Mouse (Mus musculus) ES-Bruce4 (cell line): ENCODE results near the gene Cbfa2t2. TPM values are rescaled to one million over a fixed set of nuclear protein-coding genes. Genes with fewer than 3 reads are reported as not detected.
A peak's percentile ranks its signal among the peaks of the same experiment; 100 is the strongest.

Experiments
- H3K27ac ChIP-seq: 2 replicates; pipeline ENCODE4 v1.5.1; 2012; ENCODE audit warnings: low read length, inconsistent platforms; ENCODE audit not compliant: insufficient read depth
- H3K27me3 ChIP-seq: 2 replicates; pipeline ENCODE4 v1.6.1; 2012; ENCODE audit warnings: mild to moderate bottlenecking, low read length, inconsistent platforms; ENCODE audit not compliant: control insufficient read depth, poor library complexity, insufficient read depth, severe bottlenecking
- H3K36me3 ChIP-seq: 2 replicates; pipeline ENCODE4 v1.6.1; 2012; ENCODE audit warnings: inconsistent platforms, mild to moderate bottlenecking, low read length, moderate library complexity; ENCODE audit not compliant: control insufficient read depth, poor library complexity, insufficient read depth, severe bottlenecking
- H3K4me1 ChIP-seq: one replicate; pipeline ENCODE4 v1.8.1; 2011; ENCODE audit warnings: low read length; ENCODE audit not compliant: control insufficient read depth, insufficient read depth
- H3K4me3 ChIP-seq: 2 replicates; pipeline ENCODE4 v1.5.1; 2011; ENCODE audit warnings: low read depth, mild to moderate bottlenecking, low read length
- H3K9ac ChIP-seq: 2 replicates; pipeline ENCODE4 v1.6.1; 2012; ENCODE audit warnings: low read depth, mild to moderate bottlenecking, inconsistent platforms; ENCODE audit not compliant: poor library complexity, severe bottlenecking
- H3K9me3 ChIP-seq: replicated peaks from 2 replicates; pipeline ENCODE4 v1.6.1; 2012; ENCODE audit warnings: mild to moderate bottlenecking, low read length, inconsistent platforms; ENCODE audit not compliant: control insufficient read depth, poor library complexity, insufficient read depth, severe bottlenecking
- CTCF ChIP-seq: IDR thresholded peaks from one replicate; pipeline ENCODE4 v1.8.1; 2011; ENCODE audit warnings: low read depth, low read length
- EP300 ChIP-seq: IDR thresholded peaks from 2 replicates; pipeline ENCODE4 v1.6.1; 2011; ENCODE audit warnings: low read depth, low read length; ENCODE audit not compliant: insufficient read depth
- POLR2A ChIP-seq: IDR thresholded peaks from one replicate; pipeline ENCODE4 v1.8.1; 2011; ENCODE audit warnings: low read length; ENCODE audit not compliant: insufficient read depth
- polyA plus RNA-seq: library from polyadenylated mRNA; stranded (reverse); fragments of >200 nt; gene quantifications from 2 replicates; pipeline ENCODE4 v1.2.4, GENCODE M21; 2011; ENCODE audit warnings: low read depth; ENCODE audit not compliant: missing spikeins, insufficient read depth, insufficient read length

The Cbfa2t2 gene
- polyA plus RNA-seq, 1 experiment = 79.9 TPM

GRCm38 (mm10) chr2:154426905-154427852, 9.1 kb upstream of the Cbfa2t2 start:
- H3K36me3 ChIP-seq = no peaks in the 10 kb centered on the region
- peak overlapping the region; percentile 82 for H3K9ac ChIP-seq
- H3K9me3 ChIP-seq = no peaks in the 10 kb centered on the region
- H3K4me1 ChIP-seq = peaks cover 8% of the 10 kb centered on the region
- no peaks in the 10 kb centered on the region for H3K27me3 ChIP-seq
- TF ChIP-seq CTCF (no peak), POLR2A (no peak), EP300 (no peak)
- H3K4me3 ChIP-seq = peak overlapping the region; percentile 41
- peak overlapping the region; percentile 97 for H3K27ac ChIP-seq

GRCm38 (mm10) chr2:154427853-154428360, 8.4 kb upstream of the Cbfa2t2 start:
- Histone ChIP-seq H3K9ac (0 out of 2 replicates have a peak overlapping the region, but pooled peaks have one; percentile 19), H3K27me3 (no peaks in the 10 kb centered on the region), H3K27ac (peak overlapping the region; percentile 97), H3K4me1 (peaks cover 7% of the 10 kb centered on the region), H3K4me3 (no peak overlapping the region), H3K9me3 (no peaks in the 10 kb centered on the region), H3K36me3 (no peaks in the 10 kb centered on the region)
- TF ChIP-seq CTCF (no peak), EP300 (peak; percentile 100)

- TF ChIP-seq EP300 (no peak), CTCF (no peak), POLR2A (no peak)
These were observed 5.7 kb upstream of the Cbfa2t2 start for GRCm38 (mm10) chr2:154430566-154430965.

GRCm38 (mm10) chr2:154432696-154433095, 3.6 kb upstream of the Cbfa2t2 start:
- TF ChIP-seq EP300 (no peak), POLR2A (no peak), CTCF (no peak)
- H3K4me1 ChIP-seq = peaks cover 8% of the 10 kb centered on the region
- no peaks in the 10 kb centered on the region for H3K36me3 ChIP-seq
- H3K9ac ChIP-seq = no peak overlapping the region
- no peak overlapping the region for H3K27ac ChIP-seq
- H3K4me3 ChIP-seq = no peak overlapping the region
- no peaks in the 10 kb centered on the region for H3K9me3 ChIP-seq
- H3K27me3 ChIP-seq = no peaks in the 10 kb centered on the region

More at GRCm38 (mm10) chr2:154430566-154430965, 5.7 kb upstream of the Cbfa2t2 start:
- Histone ChIP-seq H3K36me3 (no peaks in the 10 kb centered on the region), H3K27ac (peak overlapping the region; percentile 64), H3K9me3 (no peaks in the 10 kb centered on the region), H3K4me1 (peaks cover 11% of the 10 kb centered on the region), H3K9ac (no peak overlapping the region; the same call in 1 of the 2 replicates), H3K4me3 (no peak overlapping the region), H3K27me3 (no peaks in the 10 kb centered on the region)

- H3K27ac ChIP-seq = no peak overlapping the region
- peaks cover 3% of the 10 kb centered on the region; the same call in 1 of the 2 replicates for H3K36me3 ChIP-seq
- H3K4me3 ChIP-seq = no peak overlapping the region
- no peaks in the 10 kb centered on the region for H3K27me3 ChIP-seq
- H3K9ac ChIP-seq = no peak overlapping the region
- TF ChIP-seq POLR2A = no peak
- TF ChIP-seq EP300 = 0 out of 2 replicates have a peak, but pooled peaks have one; percentile 43
- TF ChIP-seq CTCF = no peak
- peaks cover 8% of the 10 kb centered on the region for H3K4me1 ChIP-seq
- H3K9me3 ChIP-seq = no peaks in the 10 kb centered on the region
These were observed 2.9 kb upstream of the Cbfa2t2 start for GRCm38 (mm10) chr2:154433391-154433790.
